Mouse (Mus musculus): ENCODE results near the gene Nms. TPM values are rescaled to one million over a fixed set of nuclear protein-coding genes. Genes with fewer than 3 reads are reported as not detected.

Nms gene
- polyA plus RNA-seq, 2 experiments = not detected

GRCm38 (mm10) chr1:38903985-38904384 lies 35.0 kb upstream of the Nms start:
- H3K4me3 ChIP-seq (replicated peaks; ENCODE audit: low read length) = no peak overlapping the region
- H3K27ac ChIP-seq (replicated peaks; ENCODE audit: low read depth, low read length) = no peak overlapping the region
- no peaks in the 10 kb centered on the region for H3K9me3 ChIP-seq (ENCODE audit: control insufficient read depth, low read length)
- H3K27me3 ChIP-seq (ENCODE audit: control insufficient read depth, insufficient read depth, low read length) = no peaks in the 10 kb centered on the region; the same call in 1 of the 2 replicates
- DNase-seq (ENCODE audit: low spot score) = no peak
- ATAC-seq (ENCODE audit: low FRiP score, low read depth) = no peak
- no peaks in the 10 kb centered on the region for H3K36me3 ChIP-seq (ENCODE audit: control insufficient read depth, insufficient read depth, low read length)
- WGBS = 73% methylated on average over 2 of the region's 2 CpGs
- no peaks in the 10 kb centered on the region for H3K4me1 ChIP-seq (ENCODE audit: control insufficient read depth, insufficient read depth, low read length)
- H3K4me2 ChIP-seq (replicated peaks; ENCODE audit: low read depth, low read length, severe bottlenecking) = no peak overlapping the region
- no peak overlapping the region for H3K9ac ChIP-seq (ENCODE audit: low read depth, low read length, severe bottlenecking)
- no peak for TF ChIP-seq POLR2A (IDR thresholded peaks at IDR 0.05; ENCODE audit: borderline replicate concordance, extremely low read depth, insufficient read depth, insufficient read length)

GRCm38 (mm10) chr1:38928996-38929395 lies 10.0 kb upstream of the Nms start:
- no peaks in the 10 kb centered on the region for H3K27me3 ChIP-seq (ENCODE audit: control insufficient read depth, insufficient read depth, low read length)
- no peaks in the 10 kb centered on the region for H3K4me1 ChIP-seq (ENCODE audit: control insufficient read depth, insufficient read depth, low read length)
- no peak for DNase-seq (ENCODE audit: low spot score)
- no peak overlapping the region for H3K9ac ChIP-seq (ENCODE audit: low read depth, low read length, severe bottlenecking)
- H3K36me3 ChIP-seq (ENCODE audit: control insufficient read depth, insufficient read depth, low read length) = no peaks in the 10 kb centered on the region
- no peak overlapping the region for H3K4me2 ChIP-seq (replicated peaks; ENCODE audit: low read depth, low read length, severe bottlenecking)
- no peak for TF ChIP-seq POLR2A (IDR thresholded peaks at IDR 0.05; ENCODE audit: borderline replicate concordance, extremely low read depth, insufficient read depth, insufficient read length)
- H3K27ac ChIP-seq (replicated peaks; ENCODE audit: low read depth, low read length) = no peak overlapping the region
- no peaks in the 10 kb centered on the region for H3K9me3 ChIP-seq (ENCODE audit: control insufficient read depth, low read length)
- ATAC-seq (ENCODE audit: low FRiP score, low read depth) = no peak
- 78% methylated on average over 4 of the region's 4 CpGs for WGBS
- no peak overlapping the region for H3K4me3 ChIP-seq (replicated peaks; ENCODE audit: low read length)

- DNase-seq (ENCODE audit: low spot score) (no peak), ATAC-seq (ENCODE audit: low FRiP score, low read depth) (no peak)
These were observed 9.5 kb upstream of the Nms start for GRCm38 (mm10) chr1:38929468-38929867.

GRCm38 (mm10) chr1:38930767-38931166 lies 8.2 kb upstream of the Nms start:
- ATAC-seq (ENCODE audit: low FRiP score, low read depth) = no peak
- Histone ChIP-seq H3K27me3 (ENCODE audit: control insufficient read depth, insufficient read depth, low read length) (no peaks in the 10 kb centered on the region), H3K4me1 (ENCODE audit: control insufficient read depth, insufficient read depth, low read length) (no peaks in the 10 kb centered on the region), H3K4me3 (replicated peaks; ENCODE audit: low read length) (no peak overlapping the region), H3K36me3 (ENCODE audit: control insufficient read depth, insufficient read depth, low read length) (no peaks in the 10 kb centered on the region), H3K27ac (replicated peaks; ENCODE audit: low read depth, low read length) (no peak overlapping the region), H3K9me3 (ENCODE audit: control insufficient read depth, low read length) (no peaks in the 10 kb centered on the region), H3K4me2 (replicated peaks; ENCODE audit: low read depth, low read length, severe bottlenecking) (no peak overlapping the region), H3K9ac (ENCODE audit: low read depth, low read length, severe bottlenecking) (no peak overlapping the region)
- WGBS = 59% methylated on average over 8 of the region's 8 CpGs
- no peak for DNase-seq (ENCODE audit: low spot score)
- no peak for TF ChIP-seq POLR2A (IDR thresholded peaks at IDR 0.05; ENCODE audit: borderline replicate concordance, extremely low read depth, insufficient read depth, insufficient read length)

More at GRCm38 (mm10) chr1:38929468-38929867, 9.5 kb upstream of the Nms start:
- Histone ChIP-seq H3K9ac (ENCODE audit: low read depth, low read length, severe bottlenecking) (no peak overlapping the region), H3K4me1 (ENCODE audit: control insufficient read depth, insufficient read depth, low read length) (no peaks in the 10 kb centered on the region), H3K9me3 (ENCODE audit: control insufficient read depth, low read length) (no peaks in the 10 kb centered on the region), H3K36me3 (ENCODE audit: control insufficient read depth, insufficient read depth, low read length) (no peaks in the 10 kb centered on the region), H3K27ac (replicated peaks; ENCODE audit: low read depth, low read length) (no peak overlapping the region), H3K27me3 (ENCODE audit: control insufficient read depth, insufficient read depth, low read length) (no peaks in the 10 kb centered on the region), H3K4me3 (replicated peaks; ENCODE audit: low read length) (no peak overlapping the region), H3K4me2 (replicated peaks; ENCODE audit: low read depth, low read length, severe bottlenecking) (no peak overlapping the region)
- WGBS = 62% methylated on average over 4 of the region's 4 CpGs
- TF ChIP-seq POLR2A (IDR thresholded peaks at IDR 0.05; ENCODE audit: borderline replicate concordance, extremely low read depth, insufficient read depth, insufficient read length) = no peak

- no peaks in the 10 kb centered on the region for H3K4me1 ChIP-seq (ENCODE audit: control insufficient read depth, insufficient read depth, low read length)
- no peaks in the 10 kb centered on the region for H3K9me3 ChIP-seq (ENCODE audit: control insufficient read depth, low read length)
- no peak overlapping the region for H3K4me3 ChIP-seq (replicated peaks; ENCODE audit: low read length)
- no peak for ATAC-seq (ENCODE audit: low FRiP score, low read depth)
- H3K9ac ChIP-seq (ENCODE audit: low read depth, low read length, severe bottlenecking) = no peak overlapping the region
- no peak for TF ChIP-seq POLR2A (IDR thresholded peaks at IDR 0.05; ENCODE audit: borderline replicate concordance, extremely low read depth, insufficient read depth, insufficient read length)
- H3K4me2 ChIP-seq (replicated peaks; ENCODE audit: low read depth, low read length, severe bottlenecking) = no peak overlapping the region
- WGBS = 32% methylated on average over 5 of the region's 5 CpGs
- DNase-seq (ENCODE audit: low spot score) = no peak
- H3K36me3 ChIP-seq (ENCODE audit: control insufficient read depth, insufficient read depth, low read length) = no peaks in the 10 kb centered on the region
- H3K27ac ChIP-seq (replicated peaks; ENCODE audit: low read depth, low read length) = no peak overlapping the region
- H3K27me3 ChIP-seq (ENCODE audit: control insufficient read depth, insufficient read depth, low read length) = no peaks in the 10 kb centered on the region
These were observed 4.3 kb upstream of the Nms start for GRCm38 (mm10) chr1:38934668-38935067.

- ATAC-seq (ENCODE audit: low FRiP score, low read depth) = no peak
- H3K9me3 ChIP-seq (ENCODE audit: control insufficient read depth, low read length) = no peaks in the 10 kb centered on the region
These were observed 2.2 kb upstream of the Nms start for GRCm38 (mm10) chr1:38936780-38937179.

More at GRCm38 (mm10) chr1:38936780-38937179, 2.2 kb upstream of the Nms start:
- DNase-seq (ENCODE audit: low spot score) = peak; percentile 26
- H3K4me2 ChIP-seq (replicated peaks; ENCODE audit: low read depth, low read length, severe bottlenecking) = no peak overlapping the region
- H3K27me3 ChIP-seq (ENCODE audit: control insufficient read depth, insufficient read depth, low read length) = no peaks in the 10 kb centered on the region
- 24% methylated on average over 6 of the region's 6 CpGs for WGBS
- TF ChIP-seq POLR2A (IDR thresholded peaks at IDR 0.05; ENCODE audit: borderline replicate concordance, extremely low read depth, insufficient read depth, insufficient read length) = no peak
- no peak overlapping the region for H3K4me3 ChIP-seq (replicated peaks; ENCODE audit: low read length)
- H3K9ac ChIP-seq (ENCODE audit: low read depth, low read length, severe bottlenecking) = no peak overlapping the region
- H3K4me1 ChIP-seq (ENCODE audit: control insufficient read depth, insufficient read depth, low read length) = no peaks in the 10 kb centered on the region
- H3K36me3 ChIP-seq (ENCODE audit: control insufficient read depth, insufficient read depth, low read length) = no peaks in the 10 kb centered on the region
- H3K27ac ChIP-seq (replicated peaks; ENCODE audit: low read depth, low read length) = no peak overlapping the region
